Mouse (Mus musculus): ENCODE results near the gene Fbxl12.

Fbxl12 gene

DNA sequence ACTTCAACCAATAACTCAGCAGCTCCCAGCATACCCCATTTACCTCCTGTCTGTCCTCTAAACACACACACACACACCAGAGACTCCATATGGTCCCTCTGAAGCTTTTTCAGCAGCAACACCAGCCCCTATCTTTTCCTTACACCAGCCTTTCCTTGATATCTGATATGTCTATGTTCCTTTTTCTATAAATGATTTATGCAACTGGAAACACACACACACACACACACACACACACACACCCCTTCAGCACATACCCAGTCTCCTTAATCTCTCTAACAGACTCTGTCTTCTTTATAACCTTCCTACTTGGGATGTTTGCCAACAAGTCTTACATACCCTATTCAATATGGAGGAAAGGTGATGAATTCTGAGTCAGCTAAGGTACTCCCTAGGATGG, 73.5 kb downstream of the Fbxl12 start:
- no peak for DNase-seq (ENCODE audit: low read depth, low spot score)
